Mouse (Mus musculus) hindbrain, postnatal 0 days (tissue): ENCODE data around the gene Ccdc194. TPM values are rescaled to one million over a fixed set of nuclear protein-coding genes. Genes with fewer than 3 reads are reported as not detected.

Experiments used
- ATAC-seq: fragments of 200-750 bp; cut with Nextera tagmentation; 2 replicates; pipeline ENCODE4 v1.8.0; 2017; ENCODE audit warnings: mild to moderate bottlenecking, moderate TSS enrichment, moderate library complexity
- DNase-seq: peaks from one replicate; pipeline ENCODE4 v3.0.0-alpha.2; 2015; ENCODE audit warnings: low spot score
- H3K27ac ChIP-seq: fragments of 300-500 bp; sonication (generic); 2 replicates; pipeline ENCODE4 v1.5.1; 2014; ENCODE audit warnings: mild to moderate bottlenecking
- H3K27me3 ChIP-seq: fragments of 300-500 bp; sonication (generic); 2 replicates; pipeline ENCODE4 v1.6.1; 2014; ENCODE audit warnings: low read length, mixed read lengths; ENCODE audit not compliant: insufficient read depth
- H3K36me3 ChIP-seq: fragments of 300-500 bp; sonication (generic); 2 replicates; pipeline ENCODE4 v1.6.1; 2014; ENCODE audit warnings: low read length, mixed read lengths; ENCODE audit not compliant: insufficient read depth
- H3K4me1 ChIP-seq: fragments of 300-500 bp; sonication (generic); 2 replicates; pipeline ENCODE4 v1.6.1; 2014; ENCODE audit warnings: antibody characterized with exemption, low read length, mixed read lengths; ENCODE audit not compliant: insufficient read depth
- H3K4me2 ChIP-seq: fragments of 300-500 bp; sonication (generic); 2 replicates; pipeline ENCODE4 v1.6.1; 2014; ENCODE audit warnings: low read depth, mild to moderate bottlenecking, low read length, moderate library complexity, mixed read lengths
- H3K4me3 ChIP-seq: fragments of 300-500 bp; sonication (generic); 2 replicates; pipeline ENCODE4 v1.5.1; 2014; ENCODE audit warnings: low read length
- H3K9ac ChIP-seq: fragments of 300-500 bp; sonication (generic); replicated peaks from 2 replicates; pipeline ENCODE4 v1.6.1; 2014; ENCODE audit warnings: mild to moderate bottlenecking, low read length, moderate library complexity, mixed read lengths
- H3K9me3 ChIP-seq: fragments of 300-500 bp; sonication (generic); 2 replicates; pipeline ENCODE4 v1.6.1; 2016; ENCODE audit warnings: low read length, mixed read lengths
- CTCF ChIP-seq: IDR thresholded peaks from 2 replicates; pipeline ENCODE4 v1.5.1; 2016; ENCODE audit warnings: antibody characterized with exemption, control low read depth, low read depth
- WGBS: fragments of 180-500 bp; shearing (Covaris S2); extraction: QIAGEN DNeasy Blood & Tissue Kit; methylation state at CpG from one replicate; pipeline ENCODE4 v1.1.7; 2014; 5-methylcytosine and 5-hydroxymethylcytosine counted together
- polyA plus RNA-seq: library from polyadenylated mRNA; unstranded; fragments of >200 nt; fragmentation: Nextera tagmentation; extraction: Ambion mirVana; gene quantifications from 2 replicates; pipeline ENCODE4 v1.2.1, GENCODE M21; 2015
- total RNA-seq: library from RNA; depleted of rRNA; stranded (reverse); fragments of >200 nt; gene quantifications from 2 replicates; pipeline ENCODE4 v1.2.3, GENCODE M21; 2014; rRNA removed

The Ccdc194 gene
- total and polyA plus RNA-seq, 2 experiments from 2014 or later = 0.13 TPM; not detected in 1

GRCm38 (mm10) chr8:71474344-71474743 is 51.2 kb downstream of the Ccdc194 start:
- no peak for ATAC-seq
- H3K4me1 ChIP-seq = no peaks in the 10 kb centered on the region
- no peak for DNase-seq
- no peaks in the 10 kb centered on the region for H3K9me3 ChIP-seq
- peaks cover 42% of the 10 kb centered on the region for H3K36me3 ChIP-seq
- no peak overlapping the region for H3K4me3 ChIP-seq
- H3K27me3 ChIP-seq = no peaks in the 10 kb centered on the region
- WGBS = 93% methylated on average over 18 of the region's 18 CpGs
- H3K9ac ChIP-seq = no peak overlapping the region
- no peak overlapping the region for H3K27ac ChIP-seq
- no peak for TF ChIP-seq CTCF
- no peak overlapping the region for H3K4me2 ChIP-seq

- no peak for ATAC-seq
Observed at GRCm38 (mm10) chr8:71472601-71473386, 52.7 kb downstream of the Ccdc194 start.

GRCm38 (mm10) chr8:71471861-71472260 is 53.6 kb downstream of the Ccdc194 start:
- no peak for ATAC-seq
- no peak for DNase-seq
- Histone ChIP-seq H3K27ac (no peak overlapping the region), H3K4me2 (no peak overlapping the region), H3K4me1 (no peaks in the 10 kb centered on the region), H3K4me3 (no peak overlapping the region), H3K27me3 (no peaks in the 10 kb centered on the region), H3K9me3 (no peaks in the 10 kb centered on the region), H3K9ac (no peak overlapping the region), H3K36me3 (peaks cover 34% of the 10 kb centered on the region)
- TF ChIP-seq CTCF = no peak
- WGBS = 94% methylated on average over 17 of the region's 17 CpGs

More at GRCm38 (mm10) chr8:71472601-71473386, 52.7 kb downstream of the Ccdc194 start:
- Histone ChIP-seq H3K27ac (no peak overlapping the region), H3K27me3 (no peaks in the 10 kb centered on the region), H3K36me3 (peaks cover 34% of the 10 kb centered on the region), H3K4me3 (no peak overlapping the region), H3K4me1 (no peaks in the 10 kb centered on the region), H3K9ac (no peak overlapping the region), H3K4me2 (no peak overlapping the region), H3K9me3 (no peaks in the 10 kb centered on the region)
- DNase-seq = no peak
- peak; percentile 40 for TF ChIP-seq CTCF
- WGBS = 85% methylated on average over 8 of the region's 8 CpGs

GRCm38 (mm10) chr8:71470913-71471255 is 54.6 kb downstream of the Ccdc194 start:
- WGBS = 79% methylated on average over 5 of the region's 5 CpGs
- Histone ChIP-seq H3K36me3 (peaks cover 34% of the 10 kb centered on the region), H3K9ac (no peak overlapping the region), H3K4me2 (no peak overlapping the region), H3K4me3 (no peak overlapping the region), H3K27me3 (no peaks in the 10 kb centered on the region), H3K27ac (no peak overlapping the region), H3K4me1 (no peaks in the 10 kb centered on the region), H3K9me3 (no peaks in the 10 kb centered on the region)
- ATAC-seq (no peak), DNase-seq (no peak)
- TF ChIP-seq CTCF = no peak

GRCm38 (mm10) chr8:71470146-71470912 is 55.2 kb downstream of the Ccdc194 start:
- no peaks in the 10 kb centered on the region for H3K9me3 ChIP-seq
- peak overlapping the region; percentile 80; the same call in 1 of the 2 replicates for H3K27ac ChIP-seq
- H3K4me3 ChIP-seq = peak overlapping the region; percentile 73
- no peaks in the 10 kb centered on the region for H3K27me3 ChIP-seq
- H3K4me2 ChIP-seq = peak overlapping the region; percentile 81
- H3K4me1 ChIP-seq = no peaks in the 10 kb centered on the region
- peak overlapping the region; percentile 73 for H3K9ac ChIP-seq
- H3K36me3 ChIP-seq = peaks cover 34% of the 10 kb centered on the region
- ATAC-seq = no peak
- no peak for TF ChIP-seq CTCF
- WGBS = 76% methylated on average over 3 of the region's 3 CpGs
- DNase-seq = no peak

Other genes with a start within 250 kb of the Ccdc194 start
- 116 and 119 TPM in 2 replicates for gene Use1, start 158.9 kb downstream of the Ccdc194 start, total RNA-seq
- 123 and 129 TPM in 2 replicates for gene Use1, start 158.9 kb downstream of the Ccdc194 start, polyA plus RNA-seq
- 11.8 and 12.3 TPM in 2 replicates for gene Ocel1, start 154.4 kb downstream of the Ccdc194 start, total RNA-seq
- gene Ocel1, start 154.4 kb downstream of the Ccdc194 start, polyA plus RNA-seq = 5.0 and 5.8 TPM in 2 replicates
- 127 and 129 TPM in 2 replicates for gene Nr2f6, start 143.8 kb downstream of the Ccdc194 start, total RNA-seq
- 33.8 and 34.1 TPM in 2 replicates for gene Nr2f6, start 143.8 kb downstream of the Ccdc194 start, polyA plus RNA-seq
- gene Ushbp1, start 129.9 kb downstream of the Ccdc194 start, total RNA-seq = 2.9 and 4.8 TPM in 2 replicates
- 5.1 and 5.3 TPM in 2 replicates for gene Ushbp1, start 129.9 kb downstream of the Ccdc194 start, polyA plus RNA-seq
- 75.6 and 103 TPM in 2 replicates for gene Babam1, start 128.8 kb downstream of the Ccdc194 start, total RNA-seq
- 94.7 and 95.0 TPM in 2 replicates for gene Babam1, start 128.8 kb downstream of the Ccdc194 start, polyA plus RNA-seq
- 5.1 and 12.0 TPM in 2 replicates for gene Ankle1, start 119.7 kb downstream of the Ccdc194 start, total RNA-seq
- 5.1 and 5.9 TPM in 2 replicates for gene Ankle1, start 119.7 kb downstream of the Ccdc194 start, polyA plus RNA-seq
- 325 and 330 TPM in 2 replicates for gene Abhd8, start 62.1 kb downstream of the Ccdc194 start, total RNA-seq
- gene Abhd8, start 62.1 kb downstream of the Ccdc194 start, polyA plus RNA-seq = 190 and 195 TPM in 2 replicates
- gene Mrpl34, start 60.8 kb downstream of the Ccdc194 start, total RNA-seq = 77.9 and 127 TPM in 2 replicates
- 155 and 164 TPM in 2 replicates for gene Mrpl34, start 60.8 kb downstream of the Ccdc194 start, polyA plus RNA-seq
- gene Dda1, start 56.5 kb downstream of the Ccdc194 start, total RNA-seq = 191 and 195 TPM in 2 replicates
- 241 and 246 TPM in 2 replicates for gene Dda1, start 56.5 kb downstream of the Ccdc194 start, polyA plus RNA-seq
- 78.6 and 80.5 TPM in 2 replicates for gene Ano8, start 39.7 kb downstream of the Ccdc194 start, total RNA-seq
- 4.7 and 5.3 TPM in 2 replicates for gene Ano8, start 39.7 kb downstream of the Ccdc194 start, polyA plus RNA-seq
- 36.1 and 58.5 TPM in 2 replicates for gene Gtpbp3, start 37.6 kb downstream of the Ccdc194 start, total RNA-seq
- 12.1 and 15.5 TPM in 2 replicates for gene Gtpbp3, start 37.6 kb downstream of the Ccdc194 start, polyA plus RNA-seq
- gene Plvap, start 14.0 kb downstream of the Ccdc194 start, total RNA-seq = 8.0 and 8.3 TPM in 2 replicates
- 10.2 and 15.3 TPM in 2 replicates for gene Plvap, start 14.0 kb downstream of the Ccdc194 start, polyA plus RNA-seq
- 14.4 and 27.5 TPM in 2 replicates for gene Bst2, start 11.7 kb upstream of the Ccdc194 start, total RNA-seq
- 21.0 and 22.7 TPM in 2 replicates for gene Bst2, start 11.7 kb upstream of the Ccdc194 start, polyA plus RNA-seq
- gene Mvb12a, start 17.2 kb upstream of the Ccdc194 start, total RNA-seq = 75.9 and 83.8 TPM in 2 replicates
- 83.7 and 85.7 TPM in 2 replicates for gene Mvb12a, start 17.2 kb upstream of the Ccdc194 start, polyA plus RNA-seq
- 1.3 TPM in 1 of 2 replicates, not detected in the other for gene Tmem221, start 33.2 kb upstream of the Ccdc194 start, total RNA-seq
- 0.18 and 0.29 TPM in 2 replicates for gene Tmem221, start 33.2 kb upstream of the Ccdc194 start, polyA plus RNA-seq
- gene Nxnl1, start 40.9 kb upstream of the Ccdc194 start, total RNA-seq = not detected in 2 replicates
- gene Nxnl1, start 40.9 kb upstream of the Ccdc194 start, polyA plus RNA-seq = 0.20 TPM in 1 of 2 replicates, not detected in the other
- gene Slc27a1, start 43.2 kb upstream of the Ccdc194 start, total RNA-seq = 210 and 238 TPM in 2 replicates
- gene Slc27a1, start 43.2 kb upstream of the Ccdc194 start, polyA plus RNA-seq = 127 and 152 TPM in 2 replicates
- 344 and 379 TPM in 2 replicates for gene Pgls, start 66.5 kb upstream of the Ccdc194 start, total RNA-seq
- 272 and 275 TPM in 2 replicates for gene Pgls, start 66.5 kb upstream of the Ccdc194 start, polyA plus RNA-seq
- gene Fam129c, start 71.9 kb upstream of the Ccdc194 start, total RNA-seq = 6.0 TPM in 2 replicates
- 3.3 and 4.0 TPM in 2 replicates for gene Fam129c, start 71.9 kb upstream of the Ccdc194 start, polyA plus RNA-seq
- 95.9 and 121 TPM in 2 replicates for gene Colgalt1, start 85.3 kb upstream of the Ccdc194 start, total RNA-seq
- 55.3 and 56.7 TPM in 2 replicates for gene Colgalt1, start 85.3 kb upstream of the Ccdc194 start, polyA plus RNA-seq
- gene Unc13a, start 146.0 kb upstream of the Ccdc194 start, total RNA-seq = 81.4 and 89.1 TPM in 2 replicates
- gene Unc13a, start 146.0 kb upstream of the Ccdc194 start, polyA plus RNA-seq = 16.8 and 16.9 TPM in 2 replicates
- 14.8 and 15.3 TPM in 2 replicates for gene Jak3, start 150.6 kb upstream of the Ccdc194 start, total RNA-seq
- 7.3 and 7.4 TPM in 2 replicates for gene Jak3, start 150.6 kb upstream of the Ccdc194 start, polyA plus RNA-seq
- gene Insl3, start 163.5 kb upstream of the Ccdc194 start, total RNA-seq = not detected in 2 replicates
- gene Insl3, start 163.5 kb upstream of the Ccdc194 start, polyA plus RNA-seq = 1.7 and 3.4 TPM in 2 replicates
- gene B3gnt3, start 176.1 kb upstream of the Ccdc194 start, total RNA-seq = 0.42 and 0.50 TPM in 2 replicates
- gene B3gnt3, start 176.1 kb upstream of the Ccdc194 start, polyA plus RNA-seq = 0.52 and 0.60 TPM in 2 replicates
- 84.2 and 99.0 TPM in 2 replicates for gene Fcho1, start 200.0 kb upstream of the Ccdc194 start, total RNA-seq
- gene Fcho1, start 200.0 kb upstream of the Ccdc194 start, polyA plus RNA-seq = 62.2 and 65.8 TPM in 2 replicates